Mouse (Mus musculus) erythroblast, embryonic 14.5 days (primary cell): ENCODE measurements around the gene Cul9.

ENCODE experiments used
- GATA1 ChIP-seq: IDR thresholded peaks from 2 replicates; pipeline ENCODE4 v1.6.1; 2012; ENCODE audit warnings: low read length, inconsistent platforms, mixed read lengths
- TAL1 ChIP-seq: IDR thresholded peaks from 3 replicates; pipeline ENCODE4 v1.6.1; 2012; ENCODE audit warnings: low read length, inconsistent platforms, mixed read lengths

GRCm38 (mm10) chr17:46543661-46544060 is 2.5 kb downstream of the Cul9 start:
- TF ChIP-seq TAL1 (no peak), GATA1 (no peak)
